Mouse (Mus musculus) cerebellum, adult 9-10 months (tissue): Measurements from ENCODE around the gene Slc44a1.

Experiments
- DNase-seq: peaks from one replicate; pipeline ENCODE4 v3.0.0; 2022

Gene Slc44a1

DNA sequence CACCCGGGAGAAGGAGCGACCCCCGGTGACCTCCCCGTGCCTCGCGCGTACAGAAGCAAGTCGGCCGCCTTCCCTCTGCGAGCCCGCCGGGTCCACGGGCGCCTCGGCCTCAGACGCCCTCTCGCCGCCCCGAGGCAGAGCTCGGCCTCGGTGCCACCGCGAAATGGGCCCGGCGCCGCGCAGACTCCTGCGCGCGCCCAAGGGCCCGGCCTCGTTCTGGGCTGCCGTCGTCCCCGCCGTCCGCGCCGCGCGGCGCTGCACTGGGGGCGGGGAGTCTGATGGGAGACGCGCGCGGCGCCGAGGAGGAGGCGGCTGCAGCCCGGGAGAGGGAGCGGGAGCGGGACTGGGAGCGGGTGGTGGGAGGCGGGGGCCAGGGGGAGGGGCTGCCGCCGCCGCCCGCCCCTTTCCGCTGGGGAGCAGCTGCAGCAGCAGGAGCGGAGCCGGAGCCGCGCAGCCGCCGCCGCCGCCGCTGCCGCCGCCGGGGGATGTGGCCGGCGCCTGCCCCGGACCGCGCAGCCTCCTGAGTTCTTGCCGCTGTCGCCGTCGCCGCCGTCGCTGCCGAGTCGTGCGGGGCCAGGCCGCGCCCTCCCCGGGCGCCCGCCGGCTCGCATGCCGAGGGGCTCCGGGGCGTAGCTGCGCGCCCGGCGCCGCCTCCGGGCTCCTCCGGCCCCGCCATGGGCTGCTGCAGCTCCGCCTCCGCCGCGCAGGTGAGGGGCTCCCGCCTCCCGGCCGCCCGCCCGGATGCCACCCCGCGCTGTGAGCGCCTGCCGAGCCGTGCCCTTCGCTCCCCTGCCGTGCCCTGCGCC is at the start of gene Slc44a1:
Slc44a1 (plus strand) TSS at position 404 of the 806 bp plus-strand sequence.
- peak; percentile 75 for DNase-seq

DNA sequence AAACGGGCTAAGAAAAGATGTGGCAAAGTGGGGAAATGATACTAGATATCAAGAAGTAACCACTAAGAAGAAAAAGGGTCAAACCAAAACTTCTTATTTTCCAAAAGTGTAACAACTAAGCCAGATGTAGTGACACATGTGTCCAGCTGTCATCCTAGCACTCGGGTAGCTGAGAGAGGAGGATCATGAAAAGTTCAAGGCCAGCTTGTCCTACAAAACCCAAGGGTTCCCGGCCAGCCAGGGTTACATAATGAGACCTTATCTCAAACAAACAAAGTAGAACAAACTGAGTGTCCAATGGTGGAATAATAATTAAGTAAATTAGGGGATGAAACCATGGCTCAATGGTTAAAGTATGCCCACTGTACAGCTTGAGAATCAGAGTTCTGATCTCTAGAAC is 45.2 kb upstream of the Slc44a1 start:
- no peak for DNase-seq

DNA sequence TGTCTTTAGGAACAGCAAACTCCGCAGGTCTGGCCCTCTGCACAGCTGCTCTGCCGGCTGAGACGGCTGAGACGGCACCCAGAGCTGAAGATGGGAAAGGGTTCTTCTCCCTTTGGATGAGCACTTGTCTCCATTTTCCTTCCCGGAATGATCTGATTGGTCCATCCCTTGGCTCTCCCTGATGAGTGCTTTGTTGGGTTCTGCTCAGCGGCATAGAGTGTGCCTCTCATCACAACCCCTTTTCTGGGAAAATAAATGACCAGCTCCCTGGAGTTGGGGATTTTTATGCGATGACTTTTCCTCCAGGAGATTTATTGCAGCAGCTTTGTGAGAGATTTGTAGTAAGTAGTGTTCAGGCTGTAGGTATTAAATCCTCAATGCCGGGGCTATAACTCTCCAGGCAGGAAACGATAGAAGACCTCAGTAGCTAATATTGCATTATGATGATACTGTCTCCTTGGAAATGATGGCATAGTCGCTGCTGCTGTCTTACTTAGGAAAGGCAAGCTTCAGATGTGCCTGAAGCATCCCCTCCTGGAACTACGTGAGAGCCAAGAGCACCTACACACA is 43.5 kb upstream of the Slc44a1 start:
- no peak for DNase-seq

DNA sequence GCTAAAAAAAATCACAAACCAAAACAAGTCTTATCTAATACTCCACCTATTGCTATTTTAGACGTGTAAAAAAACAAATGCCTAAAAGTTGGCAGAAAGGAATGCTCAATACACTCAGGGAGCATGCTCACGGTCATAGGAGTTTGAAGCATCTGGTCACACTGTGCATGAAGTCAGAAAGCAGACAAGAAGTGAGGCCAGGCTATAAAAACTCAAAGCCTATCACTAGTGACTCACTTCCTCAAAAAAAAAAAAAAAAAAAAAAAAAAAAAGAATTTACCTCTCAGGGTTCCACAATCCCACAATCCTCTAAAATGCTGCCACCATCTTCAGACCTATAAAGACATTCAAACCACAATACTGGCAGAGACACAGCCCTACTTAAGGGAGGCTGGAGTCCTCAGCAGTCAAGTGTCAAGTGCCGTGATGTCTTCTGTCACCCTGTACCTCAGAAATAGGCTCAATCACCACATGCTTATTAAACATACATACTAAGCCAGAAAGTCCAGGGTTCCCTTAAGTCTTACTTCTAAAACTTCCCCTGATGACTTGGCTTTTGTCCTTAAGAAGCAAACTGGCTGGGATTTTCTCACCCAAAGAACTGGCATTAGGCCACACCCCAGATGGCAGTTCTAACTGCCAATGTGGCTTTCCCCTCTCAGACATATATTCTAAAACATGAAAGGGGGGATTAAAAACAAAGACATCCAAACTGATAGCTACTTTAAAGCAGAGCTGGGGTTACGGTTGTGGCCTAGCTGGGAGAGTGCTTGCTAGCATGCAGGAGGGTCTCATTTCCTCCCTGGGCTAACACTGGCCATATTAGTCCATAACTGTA is 42.7 kb upstream of the Slc44a1 start:
- DNase-seq = peak; percentile 54

DNA sequence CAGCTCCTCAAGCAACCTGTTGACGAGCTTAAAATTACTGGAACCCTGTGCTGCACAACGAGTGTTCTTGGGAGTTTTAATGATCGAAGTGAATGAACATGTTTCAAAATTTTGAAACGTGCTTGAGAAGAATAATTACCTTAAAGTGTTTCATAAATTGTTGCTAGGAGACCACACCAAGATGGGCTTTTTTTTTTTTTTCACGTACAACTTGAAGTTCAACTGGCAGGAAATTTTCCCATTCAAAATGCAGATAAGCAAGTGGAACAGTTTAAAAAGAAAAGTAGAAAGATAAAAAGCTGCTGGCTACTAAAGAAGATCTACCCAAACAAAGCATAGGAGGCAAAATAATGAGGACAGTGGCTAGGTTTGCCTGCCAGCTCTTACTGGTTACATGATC is 41.7 kb upstream of the Slc44a1 start:
- DNase-seq = no peak

- peak; percentile 55 for DNase-seq
Measured at GRCm38 (mm10) chr4:53399428-53399827, 40.8 kb upstream of the Slc44a1 start.

- DNase-seq = no peak
Measured at GRCm38 (mm10) chr4:53403386-53403785, 36.8 kb upstream of the Slc44a1 start.

DNA sequence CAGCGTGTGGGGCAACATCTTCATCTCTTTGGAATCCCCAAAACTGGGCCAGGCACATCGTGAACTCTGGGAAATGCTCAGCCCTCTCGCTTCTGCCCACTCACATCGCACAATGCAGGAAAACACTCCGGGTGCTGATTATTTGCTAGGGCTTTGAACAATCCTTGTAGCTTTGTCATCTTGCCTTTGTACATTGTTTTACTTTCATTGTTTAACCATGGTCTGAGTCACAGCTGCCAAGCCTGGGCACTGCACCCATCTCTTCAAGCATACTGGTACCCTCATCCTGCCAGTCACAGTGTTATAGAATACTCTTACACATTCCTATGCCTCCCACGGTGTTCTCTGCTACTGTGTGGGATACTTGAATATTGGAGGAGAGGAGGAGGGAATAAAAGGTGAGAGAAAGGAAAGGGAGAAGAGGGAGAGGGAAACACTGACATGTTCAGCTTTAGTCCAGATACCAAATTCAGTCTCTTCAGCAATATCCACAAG is 35.7 kb upstream of the Slc44a1 start:
- no peak for DNase-seq

DNA sequence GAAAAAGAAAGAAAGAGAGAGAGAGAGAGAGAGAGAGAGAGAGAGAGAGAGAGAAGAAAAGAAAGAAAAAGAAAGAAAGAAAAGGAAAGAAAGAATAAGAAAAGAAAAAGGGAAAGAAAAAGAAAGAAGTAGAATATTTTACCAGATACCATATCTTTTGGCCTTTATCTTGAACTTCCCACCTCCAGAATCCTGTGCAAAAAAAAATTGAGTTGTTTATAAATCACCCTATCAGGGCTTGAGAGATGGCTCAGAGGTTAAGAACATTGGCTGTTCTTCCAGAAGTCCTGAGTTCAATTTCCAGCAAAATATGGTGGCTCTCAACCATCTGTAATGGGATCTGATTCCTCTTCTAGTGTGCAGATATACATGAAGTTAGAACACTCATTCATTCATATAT is 33.3 kb upstream of the Slc44a1 start:
- no peak for DNase-seq

DNA sequence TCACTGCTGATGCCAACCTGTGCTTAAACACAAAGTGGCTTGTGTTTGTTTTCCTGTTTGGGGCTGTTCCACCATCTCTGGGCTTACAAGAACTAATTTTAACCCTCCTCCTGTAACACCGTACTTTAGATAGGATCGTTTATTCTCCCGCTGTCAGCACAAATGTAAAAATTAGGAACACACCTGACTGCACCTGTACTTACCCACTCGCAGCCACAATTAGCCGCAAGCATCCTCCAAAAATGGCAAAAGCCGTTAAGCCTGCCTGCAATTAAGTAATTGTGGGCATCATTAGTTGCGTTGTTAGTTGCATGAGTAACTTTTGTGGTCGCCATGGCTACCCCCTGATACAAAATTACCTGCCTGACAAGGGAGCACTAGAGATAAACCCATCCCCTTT is 31.4 kb upstream of the Slc44a1 start:
- DNase-seq = no peak

DNA sequence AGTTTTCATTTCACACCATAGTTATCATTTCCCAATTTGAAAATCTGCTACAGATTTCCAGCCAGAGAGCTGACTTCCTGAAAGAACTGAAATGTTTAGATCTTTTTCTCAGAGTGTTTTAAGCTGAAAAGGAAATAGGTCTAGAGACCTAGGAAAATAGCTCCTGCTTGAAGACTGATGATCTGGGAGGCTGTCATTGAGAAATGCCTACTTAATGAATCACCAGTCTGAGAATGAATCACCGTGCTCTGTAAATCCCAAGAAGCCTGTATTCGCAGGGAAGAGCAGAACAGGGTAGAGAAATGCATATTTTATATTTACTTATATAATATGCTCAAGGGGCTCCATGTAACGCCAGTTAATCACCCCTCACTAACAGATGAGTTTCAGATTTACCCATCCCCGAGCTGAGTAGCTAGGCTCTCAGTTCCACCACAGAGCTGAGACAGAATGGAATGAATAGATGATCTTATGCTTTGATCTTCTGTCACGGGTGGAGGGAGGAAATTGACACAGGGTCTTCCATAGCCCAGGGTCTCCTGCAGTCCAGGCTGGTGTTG is 30.6 kb upstream of the Slc44a1 start:
- no peak for DNase-seq

GRCm38 (mm10) chr4:53410752-53411151 is 29.5 kb upstream of the Slc44a1 start:
- DNase-seq = no peak

- DNase-seq = no peak
Measured at GRCm38 (mm10) chr4:53411958-53412870, 28.0 kb upstream of the Slc44a1 start.

GRCm38 (mm10) chr4:53412991-53413390 is 27.2 kb upstream of the Slc44a1 start:
- no peak for DNase-seq

DNA sequence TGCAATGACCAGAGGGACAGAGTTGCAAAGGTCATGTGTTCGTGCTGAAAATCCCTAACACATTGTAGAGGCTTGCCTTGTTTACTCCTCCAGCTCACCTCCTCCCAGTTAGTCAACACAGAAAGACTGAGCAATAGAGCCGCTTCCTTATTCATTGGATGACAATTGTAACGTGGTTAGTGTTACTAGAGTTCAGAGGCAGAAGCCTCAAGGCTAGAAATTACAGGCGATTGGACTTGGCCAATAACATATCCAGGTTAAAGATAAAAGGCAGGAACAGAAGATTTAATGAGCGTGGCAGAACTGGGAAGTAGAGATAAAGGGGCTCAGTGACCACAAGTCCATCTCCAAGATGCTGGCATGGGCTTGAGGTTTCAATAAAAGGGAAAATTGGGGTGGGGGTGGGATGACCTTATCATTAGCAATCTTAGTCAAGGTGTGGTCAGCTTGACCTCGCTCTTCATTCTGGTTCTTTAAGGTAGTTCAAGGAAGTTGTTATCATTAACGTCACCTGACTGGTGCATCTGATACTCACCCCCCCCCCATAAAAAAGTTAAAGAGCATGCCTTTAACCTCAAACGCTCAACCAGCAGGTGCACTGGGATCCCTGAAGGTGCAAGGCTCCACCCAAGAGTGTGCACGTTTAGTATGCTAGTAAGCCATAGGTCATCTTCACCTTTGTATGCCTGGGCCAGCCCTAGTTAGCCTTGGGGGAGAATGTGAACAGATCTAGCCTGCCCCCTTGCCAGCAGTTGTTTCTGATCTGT is 26.0 kb upstream of the Slc44a1 start:
- DNase-seq = no peak

GRCm38 (mm10) chr4:53415873-53416637 is 24.2 kb upstream of the Slc44a1 start:
- no peak for DNase-seq

DNA sequence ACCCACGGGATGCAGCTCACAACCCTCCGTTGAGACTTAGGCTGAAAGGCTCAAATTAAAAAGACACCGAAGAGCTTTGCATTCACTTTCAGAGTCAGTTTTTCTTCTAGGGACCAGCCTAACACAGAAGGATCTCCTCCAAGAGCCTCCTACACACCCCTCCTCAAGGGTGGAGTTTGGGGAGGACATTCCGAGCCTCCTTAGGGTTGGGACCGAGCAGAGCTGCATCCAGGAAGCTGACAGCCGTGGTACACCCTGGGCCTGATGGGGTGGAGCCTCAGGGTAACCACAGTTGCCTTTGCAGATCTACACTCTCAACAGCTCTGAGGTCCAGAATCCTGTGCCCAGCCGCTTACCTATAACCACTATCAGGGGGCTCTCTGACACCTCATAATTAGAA is 23.3 kb upstream of the Slc44a1 start:
- no peak for DNase-seq

- DNase-seq = no peak
Measured at GRCm38 (mm10) chr4:53422799-53423198, 17.4 kb upstream of the Slc44a1 start.

DNA sequence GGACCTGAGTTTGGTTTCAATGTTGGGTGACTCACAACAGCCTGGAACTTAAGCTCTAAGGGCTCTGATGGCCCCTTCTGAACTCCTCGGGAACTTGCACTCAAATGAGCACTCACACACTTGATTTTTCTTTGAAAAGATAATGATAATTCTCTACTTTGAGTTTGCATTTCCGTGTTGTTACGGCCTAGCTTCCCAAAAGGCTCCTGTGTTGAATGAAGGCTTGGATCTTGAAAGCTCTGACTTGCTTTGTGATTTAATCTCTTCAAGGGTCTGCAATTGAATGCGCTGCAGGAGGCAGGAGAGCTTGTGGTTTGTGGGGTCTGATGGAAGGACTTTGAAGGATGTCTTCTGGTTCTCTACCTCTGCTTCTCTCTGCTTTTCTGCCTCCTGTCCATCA is 13.1 kb upstream of the Slc44a1 start:
- DNase-seq = no peak

GRCm38 (mm10) chr4:53430522-53430921 is 9.7 kb upstream of the Slc44a1 start:
- DNase-seq = no peak
